ENCODE assay signal across 9 mouse cellular contexts in genomic region chr3:93554981-93555877, GRCm38 (mm10). TPM values are rescaled to one million over a fixed set of nuclear protein-coding genes. Genes with fewer than 3 reads are reported as not detected.
DNase-seq lines count a peak whose midpoint lies in the region; TF ChIP-seq lines count a peak whose summit lies in the region.
"Had no signal": no experiment of that assay in that cellular context is flagged by ENCODE, and none has a peak within 500 bp of the region (broad histone marks: within the 10 kb centered on the region; RNA-seq: fewer than 3 reads in every experiment).

TSS of gene S100a10 (plus strand) at chr3:93555080.

- H3K9me3 ChIP-seq in limb, embryonic 10.5 days (replicated peaks): no peaks in the 10 kb centered on the region
- no peaks in the 10 kb centered on the region for H3K9me3 ChIP-seq in midbrain, embryonic 10.5 days (replicated peaks)

- 2% methylated on average over 38 of the region's 39 CpGs for WGBS in cerebellum, adult 2 months
- 2% methylated on average over 35 of the region's 39 CpGs for WGBS in limb, embryonic 10.5 days
- WGBS in midbrain, embryonic 10.5 days: 4% methylated on average over 34 of the region's 39 CpGs

- DNase-seq in cerebellum, adult 2 months: peak; percentile 4 to 18
- DNase-seq in cerebellum, adult 11-12 months: no peak
- peak; percentile 19 to 50 for DNase-seq in cerebellum, postnatal 25 days
- DNase-seq in gastrocnemius, postnatal 25 days: peak; percentile 81
- peak; percentile 89 for DNase-seq in induced T-regulatory cell, adult 2 months (ENCODE audit: low read depth)
- peak; percentile 66 for DNase-seq in limb, embryonic 10.5 days (ENCODE audit: low spot score)
- peak; percentile 60 for DNase-seq in midbrain, embryonic 10.5 days (ENCODE audit: low spot score)
- DNase-seq in spleen, adult 12 weeks (ENCODE audit: low spot score): peak; percentile 46

- no peak for TF ChIP-seq CTCF in cerebellum, adult 2 months (IDR thresholded peaks at IDR 0.05; ENCODE audit: borderline replicate concordance, insufficient read depth, low read depth, low read length)

- TF ChIP-seq POLR2A in cerebellum, adult 2 months (IDR thresholded peaks at IDR 0.05; ENCODE audit: borderline replicate concordance, insufficient read depth, low read length): no peak

- no peak within 1 kb of the TSS for H3K27ac ChIP-seq in cerebellum, adult 2 months (ENCODE audit: insufficient read depth, low read length)
- peak within 1 kb of the TSS; percentile 85 for H3K27ac ChIP-seq in limb, embryonic 10.5 days
- H3K27ac ChIP-seq in midbrain, embryonic 10.5 days (replicated peaks): peak within 1 kb of the TSS; percentile 85

- peak within 1 kb of the TSS; percentile 42 for H3K4me3 ChIP-seq in cerebellum, adult 2 months (replicated peaks; ENCODE audit: insufficient read depth, low read depth, low read length)
- peak within 1 kb of the TSS; percentile 65 for H3K4me3 ChIP-seq in limb, embryonic 10.5 days
- H3K4me3 ChIP-seq in midbrain, embryonic 10.5 days: peak within 1 kb of the TSS; percentile 66

- H3K27me3 ChIP-seq in cerebellum, adult 2 months (ENCODE audit: control insufficient read depth, insufficient read depth, low read length): no peaks in the 10 kb centered on the region
- H3K27me3 ChIP-seq in limb, embryonic 10.5 days (ENCODE audit: low read depth, poor library complexity, severe bottlenecking): peaks cover 25% of the 10 kb centered on the region
- peaks cover 25% of the 10 kb centered on the region for H3K27me3 ChIP-seq in midbrain, embryonic 10.5 days (ENCODE audit: low read depth, poor library complexity, severe bottlenecking)

- no peaks in the 10 kb centered on the region for H3K36me3 ChIP-seq in limb, embryonic 10.5 days
- no peaks in the 10 kb centered on the region for H3K36me3 ChIP-seq in midbrain, embryonic 10.5 days
- H3K36me3 ChIP-seq: G1E had no signal

- H3K4me1 ChIP-seq in cerebellum, adult 2 months (ENCODE audit: control insufficient read depth, insufficient read depth, low read length): no peaks in the 10 kb centered on the region
- H3K4me1 ChIP-seq in limb, embryonic 10.5 days: peaks cover 15% of the 10 kb centered on the region
- peaks cover 17% of the 10 kb centered on the region for H3K4me1 ChIP-seq in midbrain, embryonic 10.5 days

RNA-seq across cellular contexts. Expression of gene S100a10, which starts in this region (rescaled TPM):
- 60.1 and 60.6 TPM in 2 replicates for polyA plus RNA-seq in cerebellum, adult 2 months (2012; rRNA removed)
- 10 to 100 TPM; 63.9 to 85.7 TPM for total RNA-seq in gastrocnemius, postnatal 25 days (2021)
- 74.9 and 78.4 TPM in 2 replicates for polyA plus RNA-seq in limb, embryonic 10.5 days (2016; fragmentation: Nextera tagmentation; extraction: Ambion mirVana)
- 153 and 169 TPM in 2 replicates for polyA plus RNA-seq in midbrain, embryonic 10.5 days (2016; fragmentation: Nextera tagmentation; extraction: Ambion mirVana)
- total RNA-seq: G1E had no signal
- polyA plus RNA-seq: G1E had no signal
